Mouse (Mus musculus) forebrain, embryonic 12.5 days (tissue): ENCODE measurements around the gene Slc30a6. TPM values are rescaled to one million over a fixed set of nuclear protein-coding genes. Genes with fewer than 3 reads are reported as not detected.

Source experiments
- ATAC-seq: fragments of 200-750 bp; cut with Nextera tagmentation; 2 replicates; pipeline ENCODE4 v1.8.0; 2017; ENCODE audit warnings: moderate TSS enrichment; ENCODE audit not compliant: low FRiP score
- H3K27ac ChIP-seq: fragments of 300-500 bp; sonication (generic); 2 replicates; pipeline ENCODE4 v1.5.1; 2016; ENCODE audit warnings: mild to moderate bottlenecking
- H3K27me3 ChIP-seq: fragments of 300-500 bp; sonication (generic); 2 replicates; pipeline ENCODE4 v1.6.1; 2016; ENCODE audit warnings: mild to moderate bottlenecking
- H3K36me3 ChIP-seq: fragments of 300-500 bp; sonication (generic); replicated peaks from 2 replicates; pipeline ENCODE4 v1.6.1; 2016; ENCODE audit warnings: mild to moderate bottlenecking
- H3K4me1 ChIP-seq: fragments of 300-500 bp; sonication (generic); 2 replicates; pipeline ENCODE4 v1.6.1; 2016
- H3K4me2 ChIP-seq: fragments of 300-500 bp; sonication (generic); 2 replicates; pipeline ENCODE4 v1.6.1; 2016; ENCODE audit warnings: mild to moderate bottlenecking, moderate library complexity
- H3K4me3 ChIP-seq: fragments of 300-500 bp; sonication (generic); replicated peaks from 2 replicates; pipeline ENCODE4 v1.5.1; 2016; ENCODE audit warnings: mild to moderate bottlenecking
- H3K9ac ChIP-seq: fragments of 300-500 bp; sonication (generic); 2 replicates; pipeline ENCODE4 v1.6.1; 2016; ENCODE audit warnings: mild to moderate bottlenecking
- H3K9me3 ChIP-seq: fragments of 300-500 bp; sonication (generic); 2 replicates; pipeline ENCODE4 v1.6.1; 2016
- WGBS: fragments of 180-500 bp; shearing (Covaris S2); methylation state at CpG from one replicate; pipeline ENCODE4 v1.1.7; 2016; 5-methylcytosine and 5-hydroxymethylcytosine counted together
- polyA plus RNA-seq: library from polyadenylated mRNA; unstranded; fragments of >200 nt; fragmentation: Nextera tagmentation; extraction: Ambion mirVana; gene quantifications from 2 replicates; pipeline ENCODE4 v1.2.1, GENCODE M21; 2016

The Slc30a6 gene
- polyA plus RNA-seq, 1 experiment from 2014 or later = 28.4 TPM

DNA sequence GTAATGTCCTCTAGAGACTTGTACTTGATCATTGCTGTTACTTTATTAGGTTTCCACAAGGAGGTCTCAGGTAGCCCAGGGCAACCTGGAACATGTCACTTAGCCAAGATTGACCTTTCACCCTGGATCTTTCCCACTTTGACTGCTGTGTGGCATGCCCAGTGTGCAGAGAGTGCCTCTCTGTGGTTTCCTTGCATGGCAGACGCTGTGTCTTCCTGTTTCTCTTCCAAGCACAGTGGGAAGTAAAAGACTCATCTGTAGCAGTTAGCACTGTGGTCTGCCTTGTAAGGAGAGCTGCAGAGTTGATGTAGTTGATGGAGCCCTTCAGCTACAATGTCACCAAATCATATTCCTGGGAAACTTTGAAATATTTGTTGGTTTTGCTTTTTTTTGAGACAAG is 19.3 kb downstream of the Slc30a6 start:
- H3K27ac ChIP-seq = no peak overlapping the region
- no peak for ATAC-seq
- peaks cover 87% of the 10 kb centered on the region for H3K36me3 ChIP-seq
- no peak overlapping the region for H3K4me3 ChIP-seq
- 84% methylated on average over 1 of the region's 1 CpGs for WGBS
- H3K9ac ChIP-seq = no peak overlapping the region
- H3K27me3 ChIP-seq = no peaks in the 10 kb centered on the region
- H3K4me1 ChIP-seq = no peaks in the 10 kb centered on the region
- no peaks in the 10 kb centered on the region for H3K9me3 ChIP-seq
- no peak overlapping the region for H3K4me2 ChIP-seq

- no peaks in the 10 kb centered on the region for H3K9me3 ChIP-seq
- H3K27ac ChIP-seq = no peak overlapping the region
- no peak overlapping the region for H3K4me3 ChIP-seq
- no peak overlapping the region for H3K9ac ChIP-seq
- no peaks in the 10 kb centered on the region for H3K4me1 ChIP-seq
- 92% methylated on average over 8 of the region's 8 CpGs for WGBS
- H3K27me3 ChIP-seq = no peaks in the 10 kb centered on the region
- no peak for ATAC-seq
- H3K36me3 ChIP-seq = peaks cover 77% of the 10 kb centered on the region
- H3K4me2 ChIP-seq = no peak overlapping the region
Observed at GRCm38 (mm10) chr17:74416841-74417360, 21.5 kb downstream of the Slc30a6 start.

GRCm38 (mm10) chr17:74418171-74418570 is 22.8 kb downstream of the Slc30a6 start:
- H3K27ac ChIP-seq = no peak overlapping the region
- WGBS = 44% methylated on average over 4 of the region's 4 CpGs
- ATAC-seq = no peak
- H3K9ac ChIP-seq = no peak overlapping the region
- H3K4me1 ChIP-seq = no peaks in the 10 kb centered on the region
- no peak overlapping the region for H3K4me3 ChIP-seq
- peaks cover 70% of the 10 kb centered on the region for H3K36me3 ChIP-seq
- no peak overlapping the region for H3K4me2 ChIP-seq
- H3K27me3 ChIP-seq = no peaks in the 10 kb centered on the region
- H3K9me3 ChIP-seq = no peaks in the 10 kb centered on the region

DNA sequence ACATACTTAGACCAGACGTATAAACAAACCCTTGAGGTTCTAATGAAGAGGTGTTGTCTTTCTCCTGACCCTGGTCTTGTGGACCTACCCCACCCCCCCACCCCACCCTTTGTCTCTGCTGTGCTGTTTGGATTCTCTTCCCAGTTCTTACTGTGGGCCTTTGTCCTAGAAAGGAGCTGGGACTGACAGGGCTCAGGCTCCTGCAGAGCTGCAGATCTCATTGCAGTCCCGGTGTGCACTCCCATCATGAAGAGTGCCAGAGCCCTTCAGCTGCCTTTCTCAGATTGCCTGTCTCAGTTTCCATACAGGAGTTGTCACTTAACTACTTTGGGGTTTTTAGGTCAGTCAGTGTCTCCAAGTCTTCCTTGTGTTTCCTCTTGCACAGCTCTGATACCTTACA is 25.2 kb downstream of the Slc30a6 start:
- ATAC-seq = no peak
- 46% methylated on average over 2 of the region's 2 CpGs for WGBS
- Histone ChIP-seq H3K4me3 (no peak overlapping the region), H3K36me3 (peaks cover 60% of the 10 kb centered on the region), H3K27me3 (no peaks in the 10 kb centered on the region), H3K27ac (no peak overlapping the region), H3K4me2 (no peak overlapping the region), H3K9ac (no peak overlapping the region), H3K4me1 (no peaks in the 10 kb centered on the region), H3K9me3 (no peaks in the 10 kb centered on the region)

- Histone ChIP-seq H3K4me3 (no peak overlapping the region), H3K27me3 (no peaks in the 10 kb centered on the region), H3K9me3 (no peaks in the 10 kb centered on the region), H3K4me2 (no peak overlapping the region), H3K9ac (no peak overlapping the region), H3K36me3 (peaks cover 43% of the 10 kb centered on the region), H3K27ac (no peak overlapping the region), H3K4me1 (no peaks in the 10 kb centered on the region)
- ATAC-seq = no peak
- 73% methylated on average over 12 of the region's 12 CpGs for WGBS
Observed at GRCm38 (mm10) chr17:74424401-74425005, 29.1 kb downstream of the Slc30a6 start.

DNA sequence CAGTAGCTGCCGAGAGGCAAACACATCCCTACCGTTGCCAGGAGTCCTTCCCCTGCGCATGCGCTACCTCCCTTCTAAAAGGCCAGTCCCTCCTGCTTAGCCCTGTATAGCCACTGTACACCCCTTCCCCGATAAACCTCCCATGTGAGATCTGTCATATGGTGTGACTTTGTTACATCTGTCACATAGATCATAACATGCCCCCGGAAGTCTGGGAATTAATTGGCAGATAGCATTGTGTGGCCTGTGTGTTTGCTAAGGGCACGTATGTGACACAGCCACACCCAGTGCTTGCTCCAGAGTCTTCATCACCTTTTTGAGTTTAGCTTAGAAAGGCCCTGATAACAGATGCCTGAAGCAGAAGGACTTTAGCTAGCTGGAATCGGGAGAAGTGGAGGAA is 34.7 kb downstream of the Slc30a6 start:
- Histone ChIP-seq H3K4me1 (no peaks in the 10 kb centered on the region), H3K27ac (no peak overlapping the region), H3K36me3 (peaks cover 11% of the 10 kb centered on the region), H3K9ac (no peak overlapping the region), H3K4me2 (no peak overlapping the region), H3K9me3 (no peaks in the 10 kb centered on the region), H3K27me3 (no peaks in the 10 kb centered on the region), H3K4me3 (no peak overlapping the region)
- ATAC-seq = no peak
- 90% methylated on average over 8 of the region's 8 CpGs for WGBS

- 67% methylated on average over 13 of the region's 13 CpGs for WGBS
- H3K9ac ChIP-seq = no peak overlapping the region
- ATAC-seq = no peak
- no peaks in the 10 kb centered on the region for H3K4me1 ChIP-seq
- H3K9me3 ChIP-seq = no peaks in the 10 kb centered on the region
- H3K4me2 ChIP-seq = no peak overlapping the region
- H3K27ac ChIP-seq = no peak overlapping the region
- H3K36me3 ChIP-seq = peaks cover 11% of the 10 kb centered on the region
- no peak overlapping the region for H3K4me3 ChIP-seq
- H3K27me3 ChIP-seq = no peaks in the 10 kb centered on the region
Observed at GRCm38 (mm10) chr17:74431481-74431880, 36.1 kb downstream of the Slc30a6 start.

DNA sequence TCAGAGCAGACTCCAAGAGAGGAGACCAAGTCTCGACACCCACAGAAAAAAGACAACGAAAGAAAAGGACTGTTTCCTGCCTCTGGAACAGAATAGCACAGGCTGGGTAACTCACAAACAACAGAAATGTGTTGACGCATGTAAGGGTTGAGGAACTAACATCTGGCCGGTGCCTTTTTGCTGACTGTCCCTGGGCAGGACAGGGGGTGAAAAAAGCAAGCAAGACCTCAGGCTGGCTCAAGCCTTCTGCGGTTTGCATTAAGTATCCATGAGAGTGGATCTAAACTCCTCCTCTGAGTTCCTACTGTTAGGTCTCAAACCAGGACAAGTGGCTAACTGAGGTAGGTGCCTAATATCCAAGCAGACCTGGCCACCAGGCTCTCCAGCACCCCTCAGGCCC is 37.2 kb downstream of the Slc30a6 start:
- H3K36me3 ChIP-seq = no peaks in the 10 kb centered on the region
- H3K4me1 ChIP-seq = no peaks in the 10 kb centered on the region
- H3K9me3 ChIP-seq = no peaks in the 10 kb centered on the region
- WGBS = 87% methylated on average over 5 of the region's 5 CpGs
- ATAC-seq = no peak
- no peaks in the 10 kb centered on the region for H3K27me3 ChIP-seq
- no peak overlapping the region for H3K9ac ChIP-seq
- no peak overlapping the region for H3K27ac ChIP-seq
- H3K4me3 ChIP-seq = no peak overlapping the region
- no peak overlapping the region for H3K4me2 ChIP-seq

DNA sequence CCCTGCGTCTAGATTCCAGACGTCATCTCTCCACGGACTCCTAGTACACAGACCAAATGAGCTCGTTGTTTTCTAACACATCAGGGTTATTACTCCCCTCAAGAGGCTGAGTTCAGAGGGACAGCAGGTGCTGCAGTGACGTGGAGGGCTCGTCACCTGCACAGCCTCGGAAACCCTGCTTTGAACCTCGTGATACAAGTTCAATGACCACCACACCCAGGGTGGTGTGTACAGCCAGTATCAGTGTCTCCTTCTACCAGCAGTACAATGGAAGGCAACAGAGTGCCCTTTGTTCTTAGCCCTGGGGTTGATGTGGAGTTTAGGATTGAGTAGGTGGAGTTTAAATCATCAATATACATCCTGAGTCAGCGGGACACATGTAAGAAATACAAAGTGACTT is 42.4 kb downstream of the Slc30a6 start:
- H3K4me3 ChIP-seq = no peak overlapping the region
- no peak overlapping the region for H3K9ac ChIP-seq
- no peaks in the 10 kb centered on the region for H3K27me3 ChIP-seq
- H3K4me1 ChIP-seq = no peaks in the 10 kb centered on the region
- no peak overlapping the region for H3K27ac ChIP-seq
- WGBS = 81% methylated on average over 9 of the region's 9 CpGs
- no peaks in the 10 kb centered on the region for H3K9me3 ChIP-seq
- H3K36me3 ChIP-seq = no peaks in the 10 kb centered on the region
- no peak for ATAC-seq
- H3K4me2 ChIP-seq = no peak overlapping the region

- Histone ChIP-seq H3K27me3 (no peaks in the 10 kb centered on the region), H3K4me1 (no peaks in the 10 kb centered on the region), H3K9me3 (no peaks in the 10 kb centered on the region), H3K9ac (no peak overlapping the region), H3K36me3 (no peaks in the 10 kb centered on the region), H3K4me3 (no peak overlapping the region), H3K4me2 (no peak overlapping the region), H3K27ac (no peak overlapping the region)
- no peak for ATAC-seq
- 82% methylated on average over 5 of the region's 5 CpGs for WGBS
Observed at GRCm38 (mm10) chr17:74440486-74440885, 45.1 kb downstream of the Slc30a6 start.

DNA sequence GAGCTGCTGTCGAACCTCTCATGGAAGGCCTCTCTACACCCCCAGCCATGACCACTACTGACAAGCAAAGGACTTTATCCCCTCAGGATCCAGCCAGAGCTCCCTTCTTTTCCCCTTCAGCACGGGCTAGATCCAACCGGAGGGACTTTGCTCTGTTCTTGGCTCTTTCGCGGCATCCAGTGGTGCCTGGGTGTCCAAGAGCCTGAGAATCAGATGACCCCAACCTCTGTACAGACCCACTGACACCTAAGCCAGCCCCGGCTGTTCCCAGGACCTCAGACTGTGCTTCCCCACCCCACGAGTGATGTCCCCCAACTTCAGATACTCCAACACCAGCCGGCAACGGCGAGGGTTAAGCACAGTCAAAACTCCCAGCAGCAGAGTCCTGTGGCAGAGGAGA is 54.4 kb downstream of the Slc30a6 start:
- H3K27me3 ChIP-seq = no peaks in the 10 kb centered on the region
- H3K9ac ChIP-seq = no peak overlapping the region
- no peak overlapping the region for H3K27ac ChIP-seq
- no peaks in the 10 kb centered on the region for H3K9me3 ChIP-seq
- no peaks in the 10 kb centered on the region for H3K36me3 ChIP-seq
- no peak for ATAC-seq
- 91% methylated on average over 10 of the region's 10 CpGs for WGBS
- H3K4me3 ChIP-seq = no peak overlapping the region
- no peaks in the 10 kb centered on the region for H3K4me1 ChIP-seq
- H3K4me2 ChIP-seq = no peak overlapping the region

DNA sequence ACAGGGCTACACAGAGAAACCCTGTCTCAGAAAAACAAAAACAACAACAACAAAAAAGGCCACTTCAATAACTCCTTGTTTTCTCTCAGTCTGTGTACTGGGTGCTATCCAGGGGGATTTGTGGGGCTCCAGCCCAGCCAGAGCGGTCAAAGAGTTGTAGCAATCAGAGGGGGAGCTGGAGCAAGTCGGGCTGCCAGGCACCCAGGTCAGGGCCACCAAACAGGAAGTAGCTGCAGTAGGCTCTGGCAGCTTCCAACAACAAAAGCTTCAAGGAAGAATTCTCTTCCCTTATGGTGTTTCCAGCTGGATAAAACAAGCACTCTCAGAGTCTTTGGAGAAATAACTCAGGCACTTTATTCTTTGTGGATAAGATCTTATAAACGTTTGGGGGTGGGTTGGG is 58.5 kb downstream of the Slc30a6 start:
- ATAC-seq = no peak
- H3K9ac ChIP-seq = no peak overlapping the region
- H3K27ac ChIP-seq = no peak overlapping the region
- no peaks in the 10 kb centered on the region for H3K27me3 ChIP-seq
- no peaks in the 10 kb centered on the region for H3K36me3 ChIP-seq
- no peaks in the 10 kb centered on the region for H3K9me3 ChIP-seq
- H3K4me1 ChIP-seq = no peaks in the 10 kb centered on the region
- no peak overlapping the region for H3K4me3 ChIP-seq
- no peak overlapping the region for H3K4me2 ChIP-seq
- WGBS = 82% methylated on average over 3 of the region's 3 CpGs

GRCm38 (mm10) chr17:74454660-74455059 is 59.3 kb downstream of the Slc30a6 start:
- H3K9me3 ChIP-seq = no peaks in the 10 kb centered on the region
- H3K4me1 ChIP-seq = no peaks in the 10 kb centered on the region
- no peaks in the 10 kb centered on the region for H3K36me3 ChIP-seq
- H3K27ac ChIP-seq = no peak overlapping the region
- no peak overlapping the region for H3K9ac ChIP-seq
- H3K4me3 ChIP-seq = no peak overlapping the region
- H3K27me3 ChIP-seq = no peaks in the 10 kb centered on the region
- WGBS = 96% methylated on average over 1 of the region's 1 CpGs
- H3K4me2 ChIP-seq = no peak overlapping the region
- ATAC-seq = no peak
